Mouse (Mus musculus): ENCODE data around the gene Det1.
A peak's percentile ranks its signal among the peaks of the same experiment; 100 is the strongest.

Gene Det1

GRCm38 (mm10) chr7:78854051-78854450, 7.0 kb upstream of the Det1 start:
- no peak for DNase-seq (ENCODE audit: low spot score in 2 of 2)

GRCm38 (mm10) chr7:78846066-78846716, 872 bp downstream of the Det1 start:
- no peak for DNase-seq (ENCODE audit: low spot score in 2 of 2)

- DNase-seq (ENCODE audit: low spot score in 2 of 2), result no peak
These were observed 5.5 kb downstream of the Det1 start for GRCm38 (mm10) chr7:78841601-78842000.

GRCm38 (mm10) chr7:78837250-78837649, 9.8 kb downstream of the Det1 start:
- DNase-seq (ENCODE audit: low spot score in 2 of 2), result no peak

- no peak for DNase-seq (ENCODE audit: low spot score in 2 of 2)
These were observed 11.4 kb downstream of the Det1 start for GRCm38 (mm10) chr7:78835656-78836055.

GRCm38 (mm10) chr7:78827749-78828362, 19.2 kb downstream of the Det1 start:
- DNase-seq (ENCODE audit: low spot score in 2 of 2), result no peak

GRCm38 (mm10) chr7:78826682-78827385, 20.2 kb downstream of the Det1 start:
- no peak for DNase-seq (ENCODE audit: low spot score in 2 of 2)

- DNase-seq (ENCODE audit: low spot score in 2 of 2), result no peak
These were observed 28.7 kb downstream of the Det1 start for GRCm38 (mm10) chr7:78818336-78818735.

GRCm38 (mm10) chr7:78814766-78815165, 32.3 kb downstream of the Det1 start:
- no peak for DNase-seq (ENCODE audit: low spot score in 2 of 2)

- DNase-seq (ENCODE audit: low spot score in 2 of 2), result no peak
These were observed 33.3 kb downstream of the Det1 start for GRCm38 (mm10) chr7:78813791-78814190.

- no peak for DNase-seq (ENCODE audit: low spot score in 2 of 2)
These were observed 39.9 kb downstream of the Det1 start for GRCm38 (mm10) chr7:78807192-78807591.

GRCm38 (mm10) chr7:78803841-78804240, 43.2 kb downstream of the Det1 start:
- no peak for DNase-seq (ENCODE audit: low spot score in 2 of 2)

GRCm38 (mm10) chr7:78799730-78800496, 47.1 kb downstream of the Det1 start:
- no peak for DNase-seq (ENCODE audit: low spot score in 2 of 2)

- DNase-seq (ENCODE audit: low spot score in 2 of 2), result peak; percentile 69 to 71
These were observed 49.1 kb downstream of the Det1 start for GRCm38 (mm10) chr7:78797843-78798455.

- DNase-seq (ENCODE audit: low spot score in 2 of 2), result peak in 1 of 2 experiments; percentile 47
These were observed 50.4 kb downstream of the Det1 start for GRCm38 (mm10) chr7:78796624-78797023.

GRCm38 (mm10) chr7:78794571-78795092, 52.4 kb downstream of the Det1 start:
- no peak for DNase-seq (ENCODE audit: low spot score in 2 of 2)

- DNase-seq (ENCODE audit: low spot score in 2 of 2), result no peak
These were observed 53.0 kb downstream of the Det1 start for GRCm38 (mm10) chr7:78793895-78794570.

GRCm38 (mm10) chr7:78791359-78792222, 55.5 kb downstream of the Det1 start:
- no peak for DNase-seq (ENCODE audit: low spot score in 2 of 2)

GRCm38 (mm10) chr7:78787793-78788380, 59.2 kb downstream of the Det1 start:
- DNase-seq (ENCODE audit: low spot score in 2 of 2), result peak in 1 of 2 experiments; percentile 61

GRCm38 (mm10) chr7:78785906-78786305, 61.2 kb downstream of the Det1 start:
- no peak for DNase-seq (ENCODE audit: low spot score in 2 of 2)
